8 mouse cellular contexts compared by ENCODE assay signal in genomic region chr17:30196401-30197279, GRCm38 (mm10).
A peak's percentile ranks its signal among the peaks of the same experiment; 100 is the strongest.
DNase-seq lines count a peak whose midpoint lies in the region; ATAC-seq and TF ChIP-seq lines count a peak whose summit lies in the region.

No protein-coding gene starts in this region.

- 82% methylated on average over 17 of the region's 17 CpGs for WGBS in forebrain, embryonic 10.5 days
- WGBS in forebrain, embryonic 14.5 days: 48% methylated on average over 17 of the region's 17 CpGs
- WGBS in midbrain, embryonic 16.5 days: 32% methylated on average over 17 of the region's 17 CpGs

- H3K4me2 ChIP-seq in forebrain, embryonic 14.5 days (ENCODE audit: low read length): no peak overlapping the region
- no peak overlapping the region for H3K4me2 ChIP-seq in midbrain, embryonic 16.5 days (ENCODE audit: low read length)

- peak overlapping the region; percentile 60 for H3K27ac ChIP-seq in forebrain, embryonic 10.5 days
- no peak overlapping the region; the same call in 1 of the 2 replicates for H3K27ac ChIP-seq in forebrain, embryonic 14.5 days (ENCODE audit: low read depth, low read length)
- H3K27ac ChIP-seq in testis, adult 2 months (ENCODE audit: control insufficient read depth, insufficient read depth, low read depth, low read length): no peak overlapping the region
- peak overlapping the region; percentile 65 for H3K27ac ChIP-seq in midbrain, embryonic 16.5 days (ENCODE audit: low read length)

- H3K9ac ChIP-seq in forebrain, embryonic 14.5 days (ENCODE audit: low read length): no peak overlapping the region
- peak overlapping the region; percentile 20; the same call in 1 of the 2 replicates for H3K9ac ChIP-seq in midbrain, embryonic 16.5 days (ENCODE audit: low read depth, low read length)

- no peak for ATAC-seq in forebrain, embryonic 14.5 days
- ATAC-seq in frontal cortex, adult (ENCODE audit: low TSS enrichment): peak; percentile 18
- ATAC-seq in midbrain, embryonic 16.5 days: no peak

- H3K9me3 ChIP-seq in forebrain, embryonic 10.5 days: no peaks in the 10 kb centered on the region
- no peaks in the 10 kb centered on the region for H3K9me3 ChIP-seq in forebrain, embryonic 14.5 days (replicated peaks; ENCODE audit: control insufficient read depth, low read length)
- H3K9me3 ChIP-seq in midbrain, embryonic 16.5 days (replicated peaks; ENCODE audit: control insufficient read depth, low read length, poor library complexity, severe bottlenecking): no peaks in the 10 kb centered on the region

- no peak overlapping the region for H3K4me3 ChIP-seq in forebrain, embryonic 10.5 days
- H3K4me3 ChIP-seq in forebrain, embryonic 14.5 days (ENCODE audit: low read depth, low read length): no peak overlapping the region
- H3K4me3 ChIP-seq in testis, adult 2 months (ENCODE audit: control insufficient read depth, low read depth, low read length): no peak overlapping the region
- H3K4me3 ChIP-seq in midbrain, embryonic 16.5 days (ENCODE audit: low read depth, low read length): no peak overlapping the region

- H3K36me3 ChIP-seq in forebrain, embryonic 10.5 days (replicated peaks): peaks cover 56% of the 10 kb centered on the region
- H3K36me3 ChIP-seq in forebrain, embryonic 14.5 days (ENCODE audit: control insufficient read depth, insufficient read depth, low read length): no peaks in the 10 kb centered on the region
- no peaks in the 10 kb centered on the region for H3K36me3 ChIP-seq in testis, adult 2 months (ENCODE audit: control insufficient read depth, insufficient read depth, low read length)
- no peaks in the 10 kb centered on the region for H3K36me3 ChIP-seq in midbrain, embryonic 16.5 days (ENCODE audit: control insufficient read depth, insufficient read depth, low read length)

- TF ChIP-seq CTCF in testis, adult 2 months (IDR thresholded peaks at IDR 0.05; ENCODE audit: control insufficient read depth, insufficient read depth, insufficient replicate concordance, low read depth, low read length): 0 out of 2 replicates have a peak, but pooled peaks have one; percentile 8

- no peaks in the 10 kb centered on the region; the same call in 1 of the 2 replicates for H3K27me3 ChIP-seq in forebrain, embryonic 10.5 days (ENCODE audit: poor library complexity, severe bottlenecking)
- no peaks in the 10 kb centered on the region for H3K27me3 ChIP-seq in forebrain, embryonic 14.5 days (replicated peaks; ENCODE audit: control insufficient read depth, insufficient read depth, low read length)
- no peaks in the 10 kb centered on the region for H3K27me3 ChIP-seq in testis, adult 2 months (ENCODE audit: control insufficient read depth, insufficient read depth, low read length)
- H3K27me3 ChIP-seq in midbrain, embryonic 16.5 days (ENCODE audit: control insufficient read depth, insufficient read depth, low read depth, low read length): no peaks in the 10 kb centered on the region

- H3K4me1 ChIP-seq in forebrain, embryonic 10.5 days: peaks cover 68% of the 10 kb centered on the region
- peaks cover 45% of the 10 kb centered on the region for H3K4me1 ChIP-seq in forebrain, embryonic 14.5 days (ENCODE audit: control insufficient read depth, insufficient read depth, low read length)
- peaks cover 7% of the 10 kb centered on the region for H3K4me1 ChIP-seq in testis, adult 2 months (ENCODE audit: control insufficient read depth, insufficient read depth, low read length)
- H3K4me1 ChIP-seq in midbrain, embryonic 16.5 days (ENCODE audit: control insufficient read depth, insufficient read depth, low read length): peaks cover 83% of the 10 kb centered on the region

- no peak for TF ChIP-seq POLR2A in testis, adult 2 months (IDR thresholded peaks at IDR 0.05; ENCODE audit: control insufficient read depth, low read depth, low read length)

- no peak for DNase-seq in forebrain, embryonic 10.5 days (ENCODE audit: extremely low spot score, low spot score)
- no peak for DNase-seq in forebrain, embryonic 14.5 days (ENCODE audit: low spot score)
- no peak for DNase-seq in testis, postnatal 14 days (ENCODE audit: low spot score)
- peak; percentile 15 to 20 for DNase-seq in layer of hippocampus, postnatal 10 days (ENCODE audit: low spot score in 2 of 2)
- DNase-seq in natural killer cell, adult 2 months (ENCODE audit: low spot score in 2 of 2): no peak

Comparison
In these comparisons a context has a peak if more than half of its experiments do, and no peak if none do; other contexts are left out.
1. H3K27ac ChIP-seq: peak in forebrain, embryonic 10.5 days (single experiment) and midbrain, embryonic 16.5 days (single experiment); none in forebrain, embryonic 14.5 days (single experiment) and testis, adult 2 months (single experiment).
2. DNase-seq: peak in layer of hippocampus, postnatal 10 days (2 of 2); none in forebrain, embryonic 10.5 days (single experiment), forebrain, embryonic 14.5 days (single experiment), testis, postnatal 14 days (single experiment) and natural killer cell, adult 2 months (0 of 2).